8 mouse cellular contexts compared by ENCODE assay signal in genomic region chr2:136997104-136997503, GRCm38 (mm10).
DNase-seq lines count a peak whose midpoint lies in the region; ATAC-seq and TF ChIP-seq lines count a peak whose summit lies in the region.

No protein-coding gene starts in this region.

- ATAC-seq in CD4-positive, CD25-positive, alpha-beta regulatory T cell, adult 4 months: no peak
- no peak for ATAC-seq in hindbrain, postnatal 0 days
- no peak for ATAC-seq in hindbrain, embryonic 14.5 days (ENCODE audit: low FRiP score)
- ATAC-seq in neural tube, embryonic 15.5 days (ENCODE audit: low FRiP score): no peak; the same call in 1 of the 2 replicates

- no peak overlapping the region for H3K27ac ChIP-seq in hindbrain, postnatal 0 days
- no peak overlapping the region for H3K27ac ChIP-seq in hindbrain, embryonic 14.5 days
- no peak overlapping the region for H3K27ac ChIP-seq in neural tube, embryonic 15.5 days (replicated peaks)

- H3K4me1 ChIP-seq in hindbrain, postnatal 0 days (ENCODE audit: insufficient read depth, low read length): no peaks in the 10 kb centered on the region
- no peaks in the 10 kb centered on the region for H3K4me1 ChIP-seq in hindbrain, embryonic 14.5 days (replicated peaks; ENCODE audit: control insufficient read depth, insufficient read depth, low read length)
- no peaks in the 10 kb centered on the region for H3K4me1 ChIP-seq in neural tube, embryonic 15.5 days

- H3K4me3 ChIP-seq in hindbrain, postnatal 0 days (ENCODE audit: low read length): no peak overlapping the region
- no peak overlapping the region for H3K4me3 ChIP-seq in hindbrain, embryonic 14.5 days (replicated peaks; ENCODE audit: low read length)
- no peak overlapping the region for H3K4me3 ChIP-seq in neural tube, embryonic 15.5 days (replicated peaks)

- H3K9ac ChIP-seq in hindbrain, postnatal 0 days (replicated peaks; ENCODE audit: low read length): no peak overlapping the region
- no peak overlapping the region for H3K9ac ChIP-seq in hindbrain, embryonic 14.5 days
- no peak overlapping the region for H3K9ac ChIP-seq in neural tube, embryonic 15.5 days (replicated peaks)

- H3K4me2 ChIP-seq in hindbrain, postnatal 0 days (ENCODE audit: low read depth, low read length): no peak overlapping the region
- no peak overlapping the region for H3K4me2 ChIP-seq in hindbrain, embryonic 14.5 days (replicated peaks)
- H3K4me2 ChIP-seq in neural tube, embryonic 15.5 days: no peak overlapping the region

- no peaks in the 10 kb centered on the region for H3K27me3 ChIP-seq in hindbrain, postnatal 0 days (ENCODE audit: insufficient read depth, low read length)
- H3K27me3 ChIP-seq in hindbrain, embryonic 14.5 days (ENCODE audit: control insufficient read depth, insufficient read depth, low read length): no peaks in the 10 kb centered on the region
- no peaks in the 10 kb centered on the region for H3K27me3 ChIP-seq in neural tube, embryonic 15.5 days (replicated peaks)

- no peaks in the 10 kb centered on the region for H3K9me3 ChIP-seq in hindbrain, postnatal 0 days (ENCODE audit: low read length)
- no peaks in the 10 kb centered on the region for H3K9me3 ChIP-seq in hindbrain, embryonic 14.5 days (ENCODE audit: control insufficient read depth, low read length)
- no peaks in the 10 kb centered on the region for H3K9me3 ChIP-seq in neural tube, embryonic 15.5 days (replicated peaks)

- H3K36me3 ChIP-seq in hindbrain, postnatal 0 days (ENCODE audit: insufficient read depth, low read length): no peaks in the 10 kb centered on the region
- no peaks in the 10 kb centered on the region for H3K36me3 ChIP-seq in hindbrain, embryonic 14.5 days (replicated peaks; ENCODE audit: control insufficient read depth, insufficient read depth)
- H3K36me3 ChIP-seq in neural tube, embryonic 15.5 days: no peaks in the 10 kb centered on the region

- DNase-seq in CD4-positive, CD25-positive, alpha-beta regulatory T cell, adult 2 months (ENCODE audit: low read depth, low spot score): peak; percentile 4
- DNase-seq in hindbrain, postnatal 0 days (ENCODE audit: low spot score): peak; percentile 72
- DNase-seq in hindbrain, embryonic 14.5 days (ENCODE audit: low spot score): no peak
- peak; percentile 72 for DNase-seq in NIH3T3 (ENCODE audit: low read depth)
- DNase-seq in kidney, postnatal 25 days: peak; percentile 45 to 65
- no peak for DNase-seq in yolk sac, embryonic 10.5 days (ENCODE audit: low spot score)

- peak; percentile 65 for TF ChIP-seq CTCF in hindbrain, postnatal 0 days (IDR thresholded peaks at IDR 0.05; ENCODE audit: low read depth)

Comparison
In these comparisons a context has a peak if more than half of its experiments do, and no peak if none do; other contexts are left out.
1. DNase-seq: peak in CD4-positive, CD25-positive, alpha-beta regulatory T cell, adult 2 months (single experiment), hindbrain, postnatal 0 days (single experiment), NIH3T3 (single experiment) and kidney, postnatal 25 days (2 of 2); none in hindbrain, embryonic 14.5 days (single experiment) and yolk sac, embryonic 10.5 days (single experiment).